Mouse (Mus musculus) forebrain, embryonic 14.5 days (tissue): ENCODE data around the gene Mmab. TPM values are rescaled to one million over a fixed set of nuclear protein-coding genes. Genes with fewer than 3 reads are reported as not detected.

Experiments
- ATAC-seq: fragments of 200-750 bp; cut with Nextera tagmentation; 2 replicates; pipeline ENCODE4 v1.8.0; 2017; ENCODE audit warnings: mild to moderate bottlenecking, moderate library complexity
- DNase-seq: peaks from one replicate; pipeline ENCODE4 v3.0.0-alpha.2; 2015; ENCODE audit warnings: low spot score
- H3K27ac ChIP-seq: fragments of 300-500 bp; sonication (generic); 2 replicates; pipeline ENCODE4 v1.5.1; 2014; ENCODE audit warnings: low read depth, mild to moderate bottlenecking, control low read depth, low read length, moderate library complexity
- H3K27me3 ChIP-seq: fragments of 300-500 bp; sonication (generic); replicated peaks from 2 replicates; pipeline ENCODE4 v1.6.1; 2014; ENCODE audit warnings: low read length, control low read depth, mixed read lengths; ENCODE audit not compliant: control insufficient read depth, insufficient read depth
- H3K36me3 ChIP-seq: fragments of 300-500 bp; sonication (generic); 2 replicates; pipeline ENCODE4 v1.6.1; 2014; ENCODE audit warnings: low read length, control low read depth; ENCODE audit not compliant: control insufficient read depth, insufficient read depth
- H3K4me1 ChIP-seq: fragments of 300-500 bp; sonication (generic); 2 replicates; pipeline ENCODE4 v1.6.1; 2014; ENCODE audit warnings: antibody characterized with exemption, low read length, control low read depth; ENCODE audit not compliant: control insufficient read depth, insufficient read depth
- H3K4me2 ChIP-seq: fragments of 300-500 bp; sonication (generic); 2 replicates; pipeline ENCODE4 v1.6.1; 2014; ENCODE audit warnings: mild to moderate bottlenecking, control low read depth, low read length
- H3K4me3 ChIP-seq: fragments of 300-500 bp; sonication (generic); 2 replicates; pipeline ENCODE4 v1.5.1; 2014; ENCODE audit warnings: low read depth, low read length, control low read depth
- H3K9ac ChIP-seq: fragments of 300-500 bp; sonication (generic); 2 replicates; pipeline ENCODE4 v1.6.1; 2014; ENCODE audit warnings: mild to moderate bottlenecking, low read length, control low read depth, moderate library complexity
- H3K9me3 ChIP-seq: fragments of 300-500 bp; sonication (generic); replicated peaks from 2 replicates; pipeline ENCODE4 v1.6.1; 2016; ENCODE audit warnings: low read length, control low read depth, mixed read lengths; ENCODE audit not compliant: control insufficient read depth
- WGBS: fragments of 180-500 bp; shearing (Covaris S2); extraction: QIAGEN DNeasy Blood & Tissue Kit; methylation state at CpG from one replicate; pipeline ENCODE4 v1.1.7; 2014; 5-methylcytosine and 5-hydroxymethylcytosine counted together
- polyA plus RNA-seq: library from polyadenylated mRNA; unstranded; fragments of >200 nt; fragmentation: Nextera tagmentation; extraction: Ambion mirVana; gene quantifications from 2 replicates; pipeline ENCODE4 v1.2.1, GENCODE M21; 2014

Gene Mmab
- polyA plus RNA-seq, 1 experiment from 2014 or later = 18.2 TPM

GRCm38 (mm10) chr5:114422591-114422990, 21.3 kb downstream of the Mmab start:
- Histone ChIP-seq H3K9ac (no peak overlapping the region), H3K27me3 (no peaks in the 10 kb centered on the region), H3K4me3 (no peak overlapping the region), H3K4me2 (no peak overlapping the region), H3K36me3 (peaks cover 41% of the 10 kb centered on the region), H3K27ac (no peak overlapping the region; the same call in 1 of the 2 replicates), H3K9me3 (no peaks in the 10 kb centered on the region), H3K4me1 (peaks cover 3% of the 10 kb centered on the region; the same call in 1 of the 2 replicates)
- DNase-seq (no peak), ATAC-seq (no peak)
- WGBS = 55% methylated on average over 5 of the region's 5 CpGs

DNA sequence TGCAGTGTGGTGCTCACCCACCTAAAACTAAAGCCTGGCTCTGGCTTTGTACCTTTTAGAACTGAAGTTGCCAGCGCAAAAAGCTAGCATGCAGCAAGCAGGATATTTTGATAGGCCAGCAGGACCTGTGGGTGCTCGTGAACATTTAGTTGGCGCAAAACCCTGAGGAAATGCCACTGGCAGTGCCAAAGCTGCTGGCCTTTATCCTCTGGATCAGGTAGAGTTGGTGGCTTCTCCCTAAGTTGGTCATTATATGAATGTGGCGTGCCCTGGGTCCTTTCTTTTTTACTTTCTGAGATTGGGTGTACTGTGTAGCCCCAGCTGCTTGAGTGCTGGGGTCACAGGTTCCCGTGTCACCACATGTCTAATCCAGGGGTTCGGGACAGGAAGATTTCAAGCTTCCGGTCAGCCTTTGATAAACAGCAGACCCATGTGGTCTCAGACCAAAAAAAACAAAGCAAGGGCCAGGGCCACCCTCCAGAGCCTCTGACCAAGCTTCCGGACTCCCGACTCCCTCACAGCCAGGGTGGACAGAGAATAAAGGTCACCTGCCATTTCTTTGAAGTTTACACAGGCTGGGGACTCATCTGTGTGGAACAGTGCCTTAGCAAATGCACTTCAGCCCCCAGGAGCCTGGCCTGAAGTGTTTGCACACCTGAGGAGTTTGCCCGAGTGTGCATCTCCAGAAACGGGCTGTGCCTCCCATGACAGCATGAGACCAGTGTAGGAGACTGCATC, 22.1 kb downstream of the Mmab start:
- WGBS = 85% methylated on average over 11 of the region's 11 CpGs
- H3K4me3 ChIP-seq = no peak overlapping the region
- no peak overlapping the region for H3K4me2 ChIP-seq
- no peak overlapping the region for H3K9ac ChIP-seq
- no peaks in the 10 kb centered on the region for H3K9me3 ChIP-seq
- H3K27me3 ChIP-seq = no peaks in the 10 kb centered on the region
- H3K36me3 ChIP-seq = peaks cover 50% of the 10 kb centered on the region
- no peak for ATAC-seq
- no peak for DNase-seq
- H3K4me1 ChIP-seq = peaks cover 3% of the 10 kb centered on the region; the same call in 1 of the 2 replicates
- H3K27ac ChIP-seq = no peak overlapping the region

GRCm38 (mm10) chr5:114418541-114418940, 25.3 kb downstream of the Mmab start:
- H3K27ac ChIP-seq = no peak overlapping the region
- ATAC-seq (no peak), DNase-seq (no peak)
- no peaks in the 10 kb centered on the region for H3K27me3 ChIP-seq
- no peak overlapping the region for H3K4me2 ChIP-seq
- 81% methylated on average over 8 of the region's 8 CpGs for WGBS
- no peaks in the 10 kb centered on the region for H3K9me3 ChIP-seq
- H3K9ac ChIP-seq = no peak overlapping the region
- no peak overlapping the region for H3K4me3 ChIP-seq
- H3K4me1 ChIP-seq = no peaks in the 10 kb centered on the region; the same call in 1 of the 2 replicates
- peaks cover 81% of the 10 kb centered on the region for H3K36me3 ChIP-seq

GRCm38 (mm10) chr5:114416855-114417254, 27.0 kb downstream of the Mmab start:
- WGBS = 86% methylated on average over 8 of the region's 8 CpGs
- no peak for DNase-seq
- no peak for ATAC-seq

GRCm38 (mm10) chr5:114415606-114416005, 28.3 kb downstream of the Mmab start:
- no peak overlapping the region for H3K27ac ChIP-seq
- H3K4me2 ChIP-seq = no peak overlapping the region
- ATAC-seq = no peak
- no peak for DNase-seq
- 91% methylated on average over 5 of the region's 5 CpGs for WGBS
- H3K4me3 ChIP-seq = no peak overlapping the region
- no peaks in the 10 kb centered on the region for H3K27me3 ChIP-seq
- H3K36me3 ChIP-seq = peaks cover 100% of the 10 kb centered on the region
- H3K9ac ChIP-seq = no peak overlapping the region
- no peaks in the 10 kb centered on the region for H3K4me1 ChIP-seq
- H3K9me3 ChIP-seq = no peaks in the 10 kb centered on the region

More at GRCm38 (mm10) chr5:114416855-114417254, 27.0 kb downstream of the Mmab start:
- Histone ChIP-seq H3K9me3 (no peaks in the 10 kb centered on the region), H3K27me3 (no peaks in the 10 kb centered on the region), H3K4me3 (no peak overlapping the region), H3K4me2 (no peak overlapping the region), H3K4me1 (no peaks in the 10 kb centered on the region), H3K27ac (no peak overlapping the region), H3K9ac (no peak overlapping the region), H3K36me3 (peaks cover 98% of the 10 kb centered on the region)

DNA sequence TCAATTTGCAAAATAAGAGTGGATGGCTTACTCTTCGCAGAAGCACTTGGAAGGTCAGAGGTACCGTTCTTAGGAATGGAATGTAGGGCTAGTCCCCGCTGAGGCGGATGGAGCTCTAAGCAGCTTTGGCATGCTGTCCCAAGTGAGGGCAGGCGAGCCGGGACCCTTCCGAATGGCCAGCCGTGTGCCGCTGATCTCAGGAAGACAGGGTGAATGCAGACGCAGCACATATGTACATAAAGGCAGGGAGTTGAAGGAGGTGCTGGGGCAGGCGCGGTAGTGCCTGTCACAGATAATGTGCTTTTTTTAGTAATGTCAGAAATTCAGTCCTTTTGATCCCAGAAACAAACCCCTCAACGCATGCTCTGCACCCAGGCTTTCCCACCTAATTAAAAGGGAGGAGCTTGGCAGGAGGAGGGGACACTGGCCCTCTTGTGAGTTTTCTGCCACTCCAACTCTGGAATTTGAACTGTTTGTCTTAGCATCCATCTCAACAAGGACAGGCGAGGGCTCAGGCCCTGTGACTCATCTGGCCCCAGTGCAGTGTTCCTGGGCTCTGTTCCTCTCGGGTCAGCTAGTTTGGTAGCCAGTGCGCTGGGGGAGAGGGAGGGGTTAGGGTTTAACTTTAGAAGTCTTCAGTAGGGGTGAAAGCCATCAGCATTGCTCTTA, 30.7 kb downstream of the Mmab start:
- Histone ChIP-seq H3K27me3 (no peaks in the 10 kb centered on the region), H3K4me2 (no peak overlapping the region), H3K4me3 (no peak overlapping the region), H3K9me3 (no peaks in the 10 kb centered on the region), H3K9ac (no peak overlapping the region), H3K36me3 (peaks cover 100% of the 10 kb centered on the region), H3K27ac (no peak overlapping the region), H3K4me1 (no peaks in the 10 kb centered on the region)
- 87% methylated on average over 16 of the region's 16 CpGs for WGBS
- ATAC-seq (no peak), DNase-seq (no peak)

DNA sequence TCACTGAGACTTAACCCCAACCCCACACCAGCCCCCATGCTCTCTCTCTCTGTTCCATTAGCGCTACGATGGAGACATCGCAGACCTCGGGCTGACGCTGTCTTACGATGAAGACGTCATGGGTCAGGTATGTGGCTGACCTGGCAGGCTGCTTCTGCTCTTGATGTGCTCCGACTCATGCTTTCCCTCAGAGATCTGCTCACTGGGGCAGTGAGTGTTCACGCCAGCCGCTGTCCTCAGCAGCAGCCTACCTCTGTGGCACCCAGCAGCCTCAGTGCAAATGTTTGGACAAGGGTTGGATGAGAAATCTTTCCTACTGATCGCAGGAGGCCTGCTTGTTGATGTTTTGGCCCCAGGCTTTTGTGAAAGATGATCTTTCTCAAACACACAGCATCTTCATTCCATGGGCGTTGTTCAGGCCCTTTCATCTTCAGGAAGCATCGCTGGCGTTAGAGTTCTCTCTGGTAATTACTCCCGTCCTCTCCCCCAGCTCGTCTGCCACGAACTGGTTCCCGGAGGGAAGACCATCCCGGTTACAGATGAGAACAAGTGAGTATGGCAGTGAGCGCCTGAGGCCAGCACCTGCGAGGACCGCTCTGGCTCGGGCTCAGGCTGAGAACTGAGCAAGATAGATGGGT, 31.4 kb downstream of the Mmab start:
- ATAC-seq (no peak), DNase-seq (no peak)
- H3K27me3 ChIP-seq = no peaks in the 10 kb centered on the region
- H3K27ac ChIP-seq = no peak overlapping the region
- no peaks in the 10 kb centered on the region for H3K9me3 ChIP-seq
- H3K4me1 ChIP-seq = no peaks in the 10 kb centered on the region
- no peak overlapping the region for H3K4me2 ChIP-seq
- no peak overlapping the region for H3K4me3 ChIP-seq
- H3K36me3 ChIP-seq = peaks cover 100% of the 10 kb centered on the region
- 91% methylated on average over 23 of the region's 23 CpGs for WGBS
- no peak overlapping the region for H3K9ac ChIP-seq

DNA sequence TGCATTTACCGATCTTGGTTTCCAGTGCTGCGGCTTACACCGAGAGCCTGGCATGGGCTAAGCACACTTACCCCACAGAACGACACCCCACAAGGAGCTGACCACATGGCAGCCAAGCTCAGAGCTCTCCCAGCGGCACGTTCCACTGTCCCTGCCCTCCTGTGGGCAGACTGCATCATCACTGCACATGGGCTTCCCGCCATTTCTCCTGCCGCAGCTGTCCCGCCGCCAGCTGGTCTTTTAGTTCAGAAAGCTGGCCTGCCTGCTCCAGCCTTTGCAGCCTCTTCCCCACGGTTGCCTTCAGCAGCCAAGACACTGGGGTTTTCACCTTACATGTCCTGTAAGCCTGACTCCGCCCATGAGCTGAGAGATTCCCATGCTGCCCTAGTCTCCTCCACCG, 33.4 kb downstream of the Mmab start:
- Histone ChIP-seq H3K4me1 (no peaks in the 10 kb centered on the region), H3K36me3 (peaks cover 100% of the 10 kb centered on the region), H3K4me3 (no peak overlapping the region), H3K9me3 (no peaks in the 10 kb centered on the region), H3K9ac (no peak overlapping the region), H3K27ac (no peak overlapping the region), H3K27me3 (no peaks in the 10 kb centered on the region), H3K4me2 (no peak overlapping the region)
- WGBS = 90% methylated on average over 13 of the region's 13 CpGs
- DNase-seq (no peak), ATAC-seq (no peak)

- Histone ChIP-seq H3K4me1 (no peaks in the 10 kb centered on the region), H3K9ac (no peak overlapping the region), H3K9me3 (no peaks in the 10 kb centered on the region), H3K4me3 (no peak overlapping the region), H3K27ac (no peak overlapping the region), H3K4me2 (no peak overlapping the region), H3K36me3 (peaks cover 100% of the 10 kb centered on the region), H3K27me3 (no peaks in the 10 kb centered on the region)
- ATAC-seq = no peak
- 95% methylated on average over 11 of the region's 11 CpGs for WGBS
- no peak for DNase-seq
Observed at GRCm38 (mm10) chr5:114408846-114409245, 35.0 kb downstream of the Mmab start.
